Mouse (Mus musculus): ENCODE data around the gene Ints11. TPM values are rescaled to one million over a fixed set of nuclear protein-coding genes. Genes with fewer than 3 reads are reported as not detected.

The Ints11 gene
- total and polyA plus RNA-seq, 2 experiments, result 13.6 to 20.9 TPM

GRCm38 (mm10) chr4:155856881-155857280 is 12.5 kb upstream of the Ints11 start:
- WGBS, result 82% methylated on average over 3 of the region's 3 CpGs
- Histone ChIP-seq H3K27me3 (ENCODE audit: control insufficient read depth, insufficient read depth, low read length) (no peaks in the 10 kb centered on the region), H3K36me3 (ENCODE audit: control insufficient read depth, insufficient read depth, low read length) (peaks cover 7% of the 10 kb centered on the region; the same call in 1 of the 2 replicates), H3K4me1 (ENCODE audit: control insufficient read depth, insufficient read depth, low read length) (no peaks in the 10 kb centered on the region), H3K79me2 (ENCODE audit: control insufficient read depth, insufficient read depth, low read length) (peaks cover 2% of the 10 kb centered on the region; the same call in 1 of the 2 replicates), H3K4me3 (ENCODE audit: insufficient read depth, low read depth, low read length) (no peak overlapping the region), H3K9ac (ENCODE audit: low read depth, low read length) (no peak overlapping the region), H3K27ac (replicated peaks; ENCODE audit: insufficient read depth, low read depth, low read length) (no peak overlapping the region)
- DNase-seq (ENCODE audit: extremely low read depth, low read depth, low spot score), result no peak
- TF ChIP-seq CTCF (IDR thresholded peaks at IDR 0.05; ENCODE audit: low read depth, low read length) (no peak), POLR2A (IDR thresholded peaks at IDR 0.05; ENCODE audit: extremely low read depth, insufficient read depth, low read length) (no peak)

- TF ChIP-seq CTCF (IDR thresholded peaks at IDR 0.05; ENCODE audit: low read depth, low read length) (no peak), POLR2A (IDR thresholded peaks at IDR 0.05; ENCODE audit: extremely low read depth, insufficient read depth, low read length) (no peak)
- peaks cover 7% of the 10 kb centered on the region; the same call in 1 of the 2 replicates for H3K36me3 ChIP-seq (ENCODE audit: control insufficient read depth, insufficient read depth, low read length)
- 70% methylated on average over 13 of the region's 13 CpGs for WGBS
- no peak for DNase-seq (ENCODE audit: extremely low read depth, low read depth, low spot score)
- no peak overlapping the region for H3K27ac ChIP-seq (replicated peaks; ENCODE audit: insufficient read depth, low read depth, low read length)
- H3K4me3 ChIP-seq (ENCODE audit: insufficient read depth, low read depth, low read length), result no peak overlapping the region
- no peaks in the 10 kb centered on the region for H3K79me2 ChIP-seq (ENCODE audit: control insufficient read depth, insufficient read depth, low read length)
- no peaks in the 10 kb centered on the region for H3K4me1 ChIP-seq (ENCODE audit: control insufficient read depth, insufficient read depth, low read length)
- H3K27me3 ChIP-seq (ENCODE audit: control insufficient read depth, insufficient read depth, low read length), result no peaks in the 10 kb centered on the region
- H3K9ac ChIP-seq (ENCODE audit: low read depth, low read length), result no peak overlapping the region
Observed at GRCm38 (mm10) chr4:155859318-155859717, 10.0 kb upstream of the Ints11 start.

DNA sequence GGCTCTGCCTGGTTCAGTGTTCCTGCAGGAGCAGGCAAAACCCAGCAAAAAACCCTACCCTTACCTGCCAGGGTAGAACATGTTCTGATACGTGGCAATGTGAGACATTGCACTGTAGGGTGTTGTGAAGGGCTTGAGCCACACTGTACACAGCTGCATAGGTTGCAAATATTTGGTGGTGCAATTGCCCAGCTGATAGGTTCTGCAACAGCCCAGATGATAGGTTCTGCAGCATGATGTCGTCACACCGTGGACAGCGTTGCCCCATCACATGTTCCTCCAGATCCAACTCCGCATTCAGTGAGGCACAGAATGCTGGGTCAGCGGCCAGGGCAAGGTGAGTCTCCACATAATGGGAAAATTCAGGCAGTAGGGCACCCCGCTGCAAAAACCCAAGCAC is 7.6 kb upstream of the Ints11 start:
- H3K36me3 ChIP-seq (ENCODE audit: control insufficient read depth, insufficient read depth, low read length), result peaks cover 6% of the 10 kb centered on the region; the same call in 1 of the 2 replicates
- WGBS, result 64% methylated on average over 7 of the region's 7 CpGs

GRCm38 (mm10) chr4:155863001-155863400 is 6.3 kb upstream of the Ints11 start, which contains the start of gene Tas1r3:
Tas1r3 (minus strand) TSS chr4:155863362.
- Histone ChIP-seq H3K4me3 (ENCODE audit: insufficient read depth, low read depth, low read length) (no peak within 1 kb of the TSS), H3K4me1 (ENCODE audit: control insufficient read depth, insufficient read depth, low read length) (no peaks in the 10 kb centered on the region), H3K9ac (ENCODE audit: low read depth, low read length) (no peak within 1 kb of the TSS), H3K27ac (replicated peaks; ENCODE audit: insufficient read depth, low read depth, low read length) (no peak within 1 kb of the TSS), H3K79me2 (ENCODE audit: control insufficient read depth, insufficient read depth, low read length) (no peaks in the 10 kb centered on the region), H3K36me3 (ENCODE audit: control insufficient read depth, insufficient read depth, low read length) (peaks cover 6% of the 10 kb centered on the region; the same call in 1 of the 2 replicates), H3K27me3 (ENCODE audit: control insufficient read depth, insufficient read depth, low read length) (no peaks in the 10 kb centered on the region)
- 78% methylated on average over 5 of the region's 5 CpGs for WGBS
- TF ChIP-seq POLR2A (IDR thresholded peaks at IDR 0.05; ENCODE audit: extremely low read depth, insufficient read depth, low read length), result no peak
- no peak for TF ChIP-seq CTCF (IDR thresholded peaks at IDR 0.05; ENCODE audit: low read depth, low read length)
- DNase-seq (ENCODE audit: extremely low read depth, low read depth, low spot score), result no peak

More for the DNA sequence above, 7.6 kb upstream of the Ints11 start:
- H3K27me3 ChIP-seq (ENCODE audit: control insufficient read depth, insufficient read depth, low read length), result no peaks in the 10 kb centered on the region
- H3K4me1 ChIP-seq (ENCODE audit: control insufficient read depth, insufficient read depth, low read length), result no peaks in the 10 kb centered on the region
- peak; percentile 39 for DNase-seq (ENCODE audit: extremely low read depth, low read depth, low spot score)
- H3K27ac ChIP-seq (replicated peaks; ENCODE audit: insufficient read depth, low read depth, low read length), result no peak overlapping the region
- TF ChIP-seq POLR2A (IDR thresholded peaks at IDR 0.05; ENCODE audit: extremely low read depth, insufficient read depth, low read length), result no peak
- TF ChIP-seq CTCF (IDR thresholded peaks at IDR 0.05; ENCODE audit: low read depth, low read length), result no peak
- no peaks in the 10 kb centered on the region for H3K79me2 ChIP-seq (ENCODE audit: control insufficient read depth, insufficient read depth, low read length)
- no peak overlapping the region for H3K9ac ChIP-seq (ENCODE audit: low read depth, low read length)
- no peak overlapping the region for H3K4me3 ChIP-seq (ENCODE audit: insufficient read depth, low read depth, low read length)

DNA sequence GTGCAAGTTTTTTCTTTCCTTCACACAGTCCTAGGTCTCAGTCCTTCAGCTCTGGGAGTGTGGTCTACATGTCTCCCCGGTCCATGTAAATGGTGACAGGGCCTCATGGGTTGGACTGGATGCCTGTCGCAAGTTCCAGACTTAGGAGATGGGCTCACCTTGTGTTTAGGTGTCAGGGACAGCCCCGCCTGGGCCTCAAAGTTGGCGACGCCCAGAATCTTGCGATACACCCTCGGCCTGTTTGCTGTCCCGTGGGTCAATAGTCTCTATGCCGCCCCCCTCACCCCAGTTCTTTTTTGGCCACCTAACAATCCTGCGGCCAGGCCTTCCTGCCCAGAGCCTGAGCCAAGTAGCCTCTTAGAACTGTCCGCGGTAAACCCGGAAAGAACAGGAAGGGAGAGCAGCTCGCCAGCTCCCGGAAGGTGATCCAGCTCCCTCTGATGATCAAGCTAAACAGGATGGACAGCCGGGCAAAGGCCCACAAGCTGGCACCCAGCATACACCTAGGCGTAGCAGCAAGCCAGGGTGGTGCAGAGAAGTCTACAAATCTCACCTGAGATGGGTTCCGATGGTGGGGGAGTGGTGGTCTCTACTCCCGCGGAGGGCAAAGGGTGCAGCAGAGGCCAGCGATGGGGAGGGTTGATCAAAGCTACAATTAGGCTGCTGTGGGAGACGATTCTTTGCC is 590 bp upstream of the Ints11 start:
- 4% methylated on average over 22 of the region's 22 CpGs for WGBS

DNA sequence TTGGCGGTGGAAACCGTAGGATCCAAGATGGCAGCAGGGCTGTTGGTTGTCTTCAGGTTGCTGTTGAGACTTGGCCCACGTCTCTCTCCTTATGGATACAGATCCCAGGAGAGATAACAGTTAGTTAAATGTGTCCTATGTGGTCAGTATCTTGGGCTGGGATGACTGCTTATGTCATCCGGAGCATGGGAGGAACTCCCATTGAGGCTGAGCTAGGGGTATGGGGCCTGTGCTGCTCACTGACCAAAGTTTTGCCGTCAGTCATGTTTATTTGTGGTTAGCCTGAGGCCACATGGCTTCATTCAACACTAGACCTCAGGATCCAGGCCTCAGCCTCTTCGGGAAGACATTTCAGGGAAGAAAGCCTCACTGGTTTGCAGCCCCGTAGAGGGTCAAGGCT is 2.1 kb downstream of the Ints11 start:
- DNase-seq (ENCODE audit: extremely low read depth, low read depth, low spot score), result no peak
- no peak overlapping the region for H3K9ac ChIP-seq (ENCODE audit: low read depth, low read length)
- no peaks in the 10 kb centered on the region for H3K27me3 ChIP-seq (ENCODE audit: control insufficient read depth, insufficient read depth, low read length)
- peaks cover 10% of the 10 kb centered on the region for H3K36me3 ChIP-seq (ENCODE audit: control insufficient read depth, insufficient read depth, low read length)
- H3K4me3 ChIP-seq (ENCODE audit: insufficient read depth, low read depth, low read length), result no peak overlapping the region
- H3K27ac ChIP-seq (replicated peaks; ENCODE audit: insufficient read depth, low read depth, low read length), result no peak overlapping the region
- TF ChIP-seq CTCF (IDR thresholded peaks at IDR 0.05; ENCODE audit: low read depth, low read length), result no peak
- H3K79me2 ChIP-seq (ENCODE audit: control insufficient read depth, insufficient read depth, low read length), result peaks cover 6% of the 10 kb centered on the region; the same call in 1 of the 2 replicates
- 76% methylated on average over 7 of the region's 7 CpGs for WGBS
- H3K4me1 ChIP-seq (ENCODE audit: control insufficient read depth, insufficient read depth, low read length), result peaks cover 10% of the 10 kb centered on the region

More for the DNA sequence above, 590 bp upstream of the Ints11 start:
- Histone ChIP-seq H3K4me1 (ENCODE audit: control insufficient read depth, insufficient read depth, low read length) (peaks cover 10% of the 10 kb centered on the region), H3K36me3 (ENCODE audit: control insufficient read depth, insufficient read depth, low read length) (peaks cover 4% of the 10 kb centered on the region; the same call in 1 of the 2 replicates), H3K79me2 (ENCODE audit: control insufficient read depth, insufficient read depth, low read length) (peaks cover 4% of the 10 kb centered on the region; the same call in 1 of the 2 replicates), H3K27ac (replicated peaks; ENCODE audit: insufficient read depth, low read depth, low read length) (peak overlapping the region; percentile 30), H3K27me3 (ENCODE audit: control insufficient read depth, insufficient read depth, low read length) (no peaks in the 10 kb centered on the region), H3K9ac (ENCODE audit: low read depth, low read length) (peak overlapping the region; percentile 76), H3K4me3 (ENCODE audit: insufficient read depth, low read depth, low read length) (peak overlapping the region; percentile 90)
- no peak for TF ChIP-seq CTCF (IDR thresholded peaks at IDR 0.05; ENCODE audit: low read depth, low read length)
- no peak for TF ChIP-seq POLR2A (IDR thresholded peaks at IDR 0.05; ENCODE audit: extremely low read depth, insufficient read depth, low read length)
- peak; percentile 57 for DNase-seq (ENCODE audit: extremely low read depth, low read depth, low spot score)

Data from liver, adult 2 months (tissue).